24 mouse cellular contexts compared by ENCODE assay signal in genomic region chr3:146620101-146620500, GRCm38 (mm10). TPM values are rescaled to one million over a fixed set of nuclear protein-coding genes. Genes with fewer than 3 reads are reported as not detected.
DNase-seq lines count a peak whose midpoint lies in the region; ATAC-seq and TF ChIP-seq lines count a peak whose summit lies in the region.
"Had no signal": no experiment of that assay in that cellular context is flagged by ENCODE, and none has a peak within 500 bp of the region (broad histone marks: within the 10 kb centered on the region; RNA-seq: fewer than 3 reads in every experiment).

No protein-coding gene starts in this region.

- H3K79me2 ChIP-seq in liver, adult 2 months (ENCODE audit: control insufficient read depth, insufficient read depth, low read length) = no peaks in the 10 kb centered on the region

- WGBS in heart, embryonic 14.5 days = 70% methylated on average over 10 of the region's 10 CpGs
- WGBS in heart, embryonic 10.5 days = 82% methylated on average over 10 of the region's 10 CpGs
- WGBS in liver, adult 2 months = 71% methylated on average over 10 of the region's 10 CpGs
- WGBS in liver, postnatal 0 days (ENCODE audit: insufficient replicate concordance) = 77% methylated on average over 10 of the region's 10 CpGs

- no peak overlapping the region for H3K9ac ChIP-seq in heart, embryonic 14.5 days (ENCODE audit: low read length)
- H3K9ac ChIP-seq in liver, adult 2 months (ENCODE audit: low read depth, low read length) = no peak overlapping the region
- no peak overlapping the region for H3K9ac ChIP-seq in liver, postnatal 0 days (replicated peaks)
- H3K9ac ChIP-seq: intestine, embryonic 15.5 days; lung, embryonic 15.5 days; stomach, embryonic 15.5 days had no signal

- no peaks in the 10 kb centered on the region for H3K36me3 ChIP-seq in heart, embryonic 14.5 days (ENCODE audit: control insufficient read depth, insufficient read depth, low read length)
- no peaks in the 10 kb centered on the region for H3K36me3 ChIP-seq in heart, embryonic 10.5 days
- H3K36me3 ChIP-seq in liver, adult 2 months (ENCODE audit: control insufficient read depth, insufficient read depth, low read length) = peaks cover 76% of the 10 kb centered on the region
- H3K36me3 ChIP-seq in liver, postnatal 0 days (replicated peaks; ENCODE audit: insufficient read depth, low read length) = 0 out of 2 replicates have a peak, but pooled peaks cover 7% of the 10 kb centered on the region
- H3K36me3 ChIP-seq: embryonic facial prominence, embryonic 10.5 days; intestine, embryonic 15.5 days; lung, embryonic 15.5 days; stomach, embryonic 15.5 days had no signal

- peaks cover 11 to 13% of the 10 kb centered on the region in 2 experiments; a peak in 3 of 4 replicates for H3K4me1 ChIP-seq in heart, embryonic 14.5 days (ENCODE audit: control insufficient read depth in 2 of 2, insufficient read depth in 2 of 2, low read length in 2 of 2)
- H3K4me1 ChIP-seq in heart, embryonic 10.5 days = no peaks in the 10 kb centered on the region
- H3K4me1 ChIP-seq in liver, adult 2 months (ENCODE audit: control insufficient read depth, insufficient read depth, low read length) = no peaks in the 10 kb centered on the region; the same call in 1 of the 2 replicates
- H3K4me1 ChIP-seq in liver, postnatal 0 days (ENCODE audit: insufficient read depth) = no peaks in the 10 kb centered on the region
- H3K4me1 ChIP-seq: embryonic facial prominence, embryonic 10.5 days; intestine, embryonic 15.5 days; lung, embryonic 15.5 days; stomach, embryonic 15.5 days had no signal

- peak overlapping the region; percentile 9 to 75 for H3K27ac ChIP-seq in heart, embryonic 14.5 days (replicated peaks in 1 of 2; ENCODE audit: control insufficient read depth in 1 of 2, insufficient read depth in 1 of 2, low read depth in 2 of 2, low read length in 2 of 2)
- H3K27ac ChIP-seq in heart, embryonic 10.5 days = no peak overlapping the region
- peak overlapping the region; percentile 16; the same call in 1 of the 2 replicates for H3K27ac ChIP-seq in liver, adult 2 months (replicated peaks; ENCODE audit: insufficient read depth, low read depth, low read length)
- H3K27ac ChIP-seq in liver, postnatal 0 days (ENCODE audit: low read depth) = no peak overlapping the region
- H3K27ac ChIP-seq: embryonic facial prominence, embryonic 10.5 days; intestine, embryonic 15.5 days; lung, embryonic 15.5 days; stomach, embryonic 15.5 days had no signal

- intact Hi-C loops in left cerebral cortex, postnatal 14 days (cut with DNase I) = no loop called here

- no peaks in the 10 kb centered on the region for H3K27me3 ChIP-seq in heart, embryonic 14.5 days (ENCODE audit: control insufficient read depth, insufficient read depth, low read length)
- no peaks in the 10 kb centered on the region for H3K27me3 ChIP-seq in heart, embryonic 10.5 days (ENCODE audit: insufficient read depth, poor library complexity, severe bottlenecking)
- no peaks in the 10 kb centered on the region for H3K27me3 ChIP-seq in liver, adult 2 months (ENCODE audit: control insufficient read depth, insufficient read depth, low read length)
- H3K27me3 ChIP-seq in liver, postnatal 0 days (ENCODE audit: insufficient read depth, low read length) = no peaks in the 10 kb centered on the region
- H3K27me3 ChIP-seq: intestine, embryonic 15.5 days; lung, embryonic 15.5 days; stomach, embryonic 15.5 days had no signal

- ATAC-seq in heart, embryonic 14.5 days (ENCODE audit: insufficient number of reproducible peaks, insufficient read depth, low FRiP score, low read depth) = no peak
- ATAC-seq in liver, postnatal 0 days = no peak
- ATAC-seq: intestine, embryonic 15.5 days had no signal

- H3K4me3 ChIP-seq in heart, embryonic 14.5 days (ENCODE audit: control insufficient read depth in 1 of 2, insufficient read depth in 1 of 2, low read depth in 1 of 2, low read length in 2 of 2) = no peak overlapping the region
- no peak overlapping the region for H3K4me3 ChIP-seq in heart, embryonic 10.5 days
- H3K4me3 ChIP-seq in liver, adult 2 months (ENCODE audit: insufficient read depth, low read depth, low read length) = no peak overlapping the region
- H3K4me3 ChIP-seq in liver, postnatal 0 days (ENCODE audit: low read depth, low read length) = no peak overlapping the region
- H3K4me3 ChIP-seq: embryonic facial prominence, embryonic 10.5 days; erythroblast, embryonic 14.5 days; intestine, embryonic 15.5 days; lung, embryonic 15.5 days; stomach, embryonic 15.5 days had no signal

- DNase-seq in heart, embryonic 10.5 days (ENCODE audit: low spot score) = no peak
- DNase-seq in liver, adult 2 months (ENCODE audit: extremely low read depth, low read depth, low spot score) = no peak
- no peak for DNase-seq in liver, postnatal 0 days
- peak; percentile 48 to 54 for DNase-seq in layer of hippocampus, postnatal 14 days (ENCODE audit: low spot score in 2 of 2)
- peak; percentile 46 to 75 for DNase-seq in left cerebral cortex, postnatal 14 days (ENCODE audit: low spot score in 2 of 2)
- no peak for DNase-seq in ovary, postnatal 36 days (ENCODE audit: low spot score)
- DNase-seq in urinary bladder, adult 18-20 months (ENCODE audit: low spot score in 2 of 2) = no peak
- DNase-seq: kidney, postnatal 10 days; spleen, adult 18-20 months; thymus, postnatal 25 days had no signal

- H3K4me2 ChIP-seq in heart, embryonic 14.5 days (ENCODE audit: low read length) = 0 out of 2 replicates have a peak overlapping the region, but pooled peaks have one; percentile 18
- no peak overlapping the region for H3K4me2 ChIP-seq in liver, postnatal 0 days (ENCODE audit: low read depth, low read length)
- H3K4me2 ChIP-seq: intestine, embryonic 15.5 days; liver, embryonic 11.5 days; lung, embryonic 15.5 days; stomach, embryonic 15.5 days had no signal

- H3K9me3 ChIP-seq in heart, embryonic 14.5 days (ENCODE audit: control insufficient read depth, low read length) = no peaks in the 10 kb centered on the region
- no peaks in the 10 kb centered on the region for H3K9me3 ChIP-seq in heart, embryonic 10.5 days
- H3K9me3 ChIP-seq in liver, postnatal 0 days (ENCODE audit: low read length) = no peaks in the 10 kb centered on the region
- H3K9me3 ChIP-seq: embryonic facial prominence, embryonic 10.5 days; intestine, embryonic 15.5 days; lung, embryonic 15.5 days; stomach, embryonic 15.5 days had no signal

- no peak for TF ChIP-seq EP300 in liver, postnatal 0 days (IDR thresholded peaks at IDR 0.05; ENCODE audit: low read depth)

- TF ChIP-seq CTCF in liver, adult 2 months (IDR thresholded peaks at IDR 0.05; ENCODE audit: low read depth, low read length) = no peak
- no peak for TF ChIP-seq CTCF in liver, postnatal 0 days (IDR thresholded peaks at IDR 0.05; ENCODE audit: low read depth)

- TF ChIP-seq POLR2A in liver, adult 2 months (IDR thresholded peaks at IDR 0.05; ENCODE audit: extremely low read depth, insufficient read depth, low read length) = no peak

RNA-seq across cellular contexts. Expression of gene Dnase2b, which starts 4.7 kb away (rescaled TPM):
- not detected in 2 replicates for polyA plus RNA-seq in heart, embryonic 14.5 days (2014; fragmentation: Nextera tagmentation; extraction: Ambion mirVana)
- 0.05 TPM in 1 of 2 replicates, not detected in the other for polyA plus RNA-seq in heart, embryonic 10.5 days (2016; fragmentation: Nextera tagmentation; extraction: Ambion mirVana)
- total RNA-seq in liver, adult 2 months (2014; rRNA removed) = 11.0 and 15.6 TPM in 2 replicates
- polyA plus RNA-seq in liver, adult 2 months (2012; rRNA removed) = 6.2 and 6.6 TPM in 2 replicates
- 3.9 and 4.0 TPM in 2 replicates for polyA plus RNA-seq in liver, postnatal 0 days (2015; fragmentation: Nextera tagmentation; extraction: Ambion mirVana)
- not detected for total RNA-seq in layer of hippocampus, postnatal 14 days (2021)
- not detected for total RNA-seq in left cerebral cortex, postnatal 14 days (2021)
- total RNA-seq: hematopoietic stem cell, adult 5-6 weeks; left cerebral cortex, postnatal 10 days; megakaryocyte progenitor cell, adult 5-6 weeks had no signal
- polyA plus RNA-seq: embryonic facial prominence, embryonic 10.5 days; erythroblast, embryonic 14.5 days; forebrain, embryonic 16.5 days; lung, embryonic 15.5 days; midbrain, embryonic 14.5 days had no signal

RNA-seq across cellular contexts. Expression of gene 4930503B20Rik, which starts 31.0 kb away (rescaled TPM):
- 0.13 TPM in 1 of 2 replicates, not detected in the other for polyA plus RNA-seq in heart, embryonic 14.5 days (2014; fragmentation: Nextera tagmentation; extraction: Ambion mirVana)
- polyA plus RNA-seq in heart, embryonic 10.5 days (2016; fragmentation: Nextera tagmentation; extraction: Ambion mirVana) = 0.11 TPM in 1 of 2 replicates, not detected in the other
- total RNA-seq in liver, adult 2 months (2014; rRNA removed) = not detected in 2 replicates
- not detected in 2 replicates for polyA plus RNA-seq in liver, adult 2 months (2012; rRNA removed)
- not detected in 2 replicates for polyA plus RNA-seq in liver, postnatal 0 days (2015; fragmentation: Nextera tagmentation; extraction: Ambion mirVana)
- not detected for total RNA-seq in layer of hippocampus, postnatal 14 days (2021)
- total RNA-seq in left cerebral cortex, postnatal 14 days (2021) = under 1 TPM; 0.24 to 0.57 TPM
- total RNA-seq: adrenal gland, postnatal 10 days; gastrocnemius, postnatal 4 days; hematopoietic stem cell, adult 5-6 weeks; left cerebral cortex, postnatal 10 days; megakaryocyte progenitor cell, adult 5-6 weeks had no signal
- polyA plus RNA-seq: embryonic facial prominence, embryonic 10.5 days; erythroblast, embryonic 14.5 days; forebrain, embryonic 16.5 days; intestine, embryonic 15.5 days; liver, embryonic 11.5 days; midbrain, embryonic 14.5 days; stomach, embryonic 15.5 days had no signal

RNA-seq across cellular contexts. Expression of gene Uox, which starts 49.9 kb away (rescaled TPM):
- polyA plus RNA-seq in heart, embryonic 14.5 days (2014; fragmentation: Nextera tagmentation; extraction: Ambion mirVana) = not detected in 2 replicates
- polyA plus RNA-seq in heart, embryonic 10.5 days (2016; fragmentation: Nextera tagmentation; extraction: Ambion mirVana) = not detected in 2 replicates
- 1,668 and 2,080 TPM in 2 replicates for total RNA-seq in liver, adult 2 months (2014; rRNA removed)
- polyA plus RNA-seq in liver, adult 2 months (2012; rRNA removed) = 512 and 535 TPM in 2 replicates
- polyA plus RNA-seq in liver, postnatal 0 days (2015; fragmentation: Nextera tagmentation; extraction: Ambion mirVana) = 213 and 245 TPM in 2 replicates
- total RNA-seq in layer of hippocampus, postnatal 14 days (2021) = not detected
- total RNA-seq in left cerebral cortex, postnatal 14 days (2021) = 1 to 10 TPM in 1 of 2 experiments, under 1 TPM in 1; 0.76 to 1.3 TPM
- total RNA-seq: hematopoietic stem cell, adult 5-6 weeks; megakaryocyte progenitor cell, adult 5-6 weeks had no signal
- polyA plus RNA-seq: embryonic facial prominence, embryonic 10.5 days; erythroblast, embryonic 14.5 days; forebrain, embryonic 16.5 days; midbrain, embryonic 14.5 days had no signal

Comparison
In these comparisons a context has a peak if more than half of its experiments do, and no peak if none do; other contexts are left out.
1. H3K27ac ChIP-seq: peak in heart, embryonic 14.5 days (2 of 2) and liver, adult 2 months (single experiment); none in heart, embryonic 10.5 days (single experiment) and liver, postnatal 0 days (single experiment).
2. DNase-seq: peak in layer of hippocampus, postnatal 14 days (2 of 2) and left cerebral cortex, postnatal 14 days (2 of 2); none in heart, embryonic 10.5 days (single experiment), liver, adult 2 months (single experiment), liver, postnatal 0 days (single experiment), ovary, postnatal 36 days (single experiment) and urinary bladder, adult 18-20 months (0 of 2).
3. RNA of gene Uox, which starts 49.9 kb away (polyA plus RNA-seq): 512 to 535 TPM in liver, adult 2 months and 213 to 245 TPM in liver, postnatal 0 days; not detected in heart, embryonic 10.5 days and not detected in heart, embryonic 14.5 days; every median in the first group is over 100 times any median in the second.